Mouse (Mus musculus): ENCODE data around the gene Slc1a1.

Gene Slc1a1

DNA sequence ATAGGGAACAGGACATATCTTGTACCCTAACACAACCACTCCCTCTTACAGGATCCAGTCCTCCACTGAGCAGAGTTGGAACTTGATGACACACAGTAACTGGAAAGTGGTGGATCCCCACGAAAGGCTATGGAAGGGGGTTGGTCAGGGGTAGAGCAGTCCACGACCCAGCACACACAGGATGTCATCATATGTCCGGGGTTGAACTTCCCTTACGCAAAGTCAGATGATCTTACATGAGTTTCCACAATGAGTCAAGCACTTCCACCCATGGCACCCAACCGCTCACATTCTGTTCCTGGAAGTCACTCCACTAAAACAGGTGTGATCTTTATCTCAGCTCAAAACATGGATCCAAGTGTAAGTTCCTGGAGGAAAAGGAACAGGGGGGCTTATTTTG lies 83.0 kb downstream of the Slc1a1 start:
- no peak for DNase-seq

DNA sequence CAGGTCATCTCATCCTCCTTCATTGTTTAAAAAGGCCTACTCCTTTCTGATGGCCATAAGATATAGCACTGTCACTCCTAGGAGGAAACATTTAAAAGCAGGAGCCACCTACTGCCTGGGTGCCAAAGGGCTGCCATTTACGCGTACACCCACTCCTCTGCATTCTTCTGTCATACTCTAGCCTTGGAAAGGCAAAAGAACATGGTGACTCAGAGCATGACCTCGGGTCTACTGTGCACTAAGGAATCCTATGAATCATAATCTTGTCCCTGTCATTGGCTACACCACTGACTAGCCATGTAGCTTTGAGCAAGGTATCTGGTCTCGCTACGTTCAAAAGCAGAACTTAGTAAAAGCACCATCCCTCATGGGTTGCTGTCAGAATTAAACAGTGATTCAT lies 91.5 kb downstream of the Slc1a1 start:
- no peak for DNase-seq

- DNase-seq = no peak
These were observed 92.5 kb downstream of the Slc1a1 start for GRCm38 (mm10) chr19:28927396-28927795.

GRCm38 (mm10) chr19:28929034-28929433 lies 94.2 kb downstream of the Slc1a1 start:
- no peak for DNase-seq

DNA sequence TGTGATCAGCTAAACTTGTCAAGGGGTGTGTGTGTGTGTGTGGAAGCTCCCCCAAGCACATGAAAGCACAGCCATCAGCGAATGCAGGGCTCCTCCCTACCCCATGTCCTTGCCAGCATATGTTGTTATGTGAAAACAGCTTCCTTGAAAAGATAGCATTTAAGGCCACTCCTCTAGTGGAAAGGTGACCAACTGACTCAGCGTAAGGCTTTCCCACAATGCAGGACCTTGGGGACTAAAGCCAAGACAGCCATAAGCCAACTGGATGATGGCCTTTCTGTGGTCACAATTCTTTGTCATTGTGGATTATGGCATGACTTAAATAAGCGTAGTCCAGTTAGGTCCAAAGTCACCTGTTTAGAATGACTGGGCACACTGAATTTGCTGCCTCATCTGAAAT lies 100.0 kb downstream of the Slc1a1 start:
- DNase-seq = no peak

GRCm38 (mm10) chr19:28940135-28940874 lies 105.5 kb downstream of the Slc1a1 start:
- no peak for DNase-seq

DNA sequence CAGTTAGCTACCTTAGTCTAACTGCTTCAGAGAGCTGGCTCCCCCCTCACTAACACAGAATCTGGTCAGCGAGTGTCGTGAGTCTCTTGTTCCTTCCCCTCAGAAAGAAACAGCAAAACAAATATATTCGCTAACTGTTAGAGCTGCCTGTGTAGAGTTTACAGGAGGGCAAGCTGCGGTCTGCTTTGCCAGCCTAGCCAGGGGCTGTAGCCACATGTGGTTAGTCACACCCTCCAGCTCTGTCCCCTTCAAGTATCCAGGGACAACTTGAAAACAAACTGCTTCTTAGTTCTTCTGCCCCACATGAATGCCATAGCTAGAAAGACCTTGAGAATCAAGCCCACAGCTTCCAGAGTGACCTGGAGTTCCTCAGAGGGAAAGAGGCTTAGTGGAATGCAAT lies 106.4 kb downstream of the Slc1a1 start:
- no peak for DNase-seq

- DNase-seq = peak in 1 of 2 experiments; percentile 6
These were observed 111.9 kb downstream of the Slc1a1 start for GRCm38 (mm10) chr19:28946782-28947181.

DNA sequence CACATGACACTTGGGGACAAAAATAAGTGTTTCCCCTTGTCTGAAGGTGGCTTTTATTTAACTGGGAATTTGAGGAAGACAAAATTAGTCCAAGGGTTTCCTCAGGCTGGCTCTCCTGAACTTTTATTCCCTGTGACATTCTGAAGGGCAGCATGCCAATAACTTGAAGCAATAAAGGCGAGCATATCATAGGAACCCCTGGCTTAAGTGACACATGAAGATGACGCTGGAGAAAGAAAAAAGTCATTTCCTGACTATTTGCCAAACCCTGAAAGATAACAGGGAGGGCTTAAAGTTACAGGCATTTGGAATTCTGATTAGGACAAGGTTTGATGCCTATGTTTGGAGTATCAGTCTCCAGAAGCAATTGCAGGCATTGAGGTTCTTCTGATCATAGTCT lies 112.5 kb downstream of the Slc1a1 start:
- no peak for DNase-seq

GRCm38 (mm10) chr19:28951251-28951650 lies 116.4 kb downstream of the Slc1a1 start:
- DNase-seq = no peak

DNA sequence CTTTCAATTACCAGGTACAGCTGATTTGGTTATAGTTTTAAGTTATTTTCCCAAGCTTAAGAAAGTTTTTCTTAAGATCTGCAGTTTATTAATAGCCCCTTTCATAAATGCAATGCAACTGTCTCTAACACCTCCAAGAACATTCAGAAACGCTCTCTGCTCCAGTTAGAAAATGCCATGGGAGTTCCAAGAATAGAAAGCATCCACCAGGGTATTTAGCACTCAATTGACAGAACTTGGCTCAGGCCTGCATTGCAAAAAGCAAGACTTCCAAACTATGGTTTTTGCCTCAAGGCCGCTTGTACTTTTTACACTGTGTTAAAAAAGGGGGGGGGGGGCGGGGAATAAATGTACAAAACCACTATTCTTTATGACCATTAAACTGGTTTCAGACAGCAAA lies 128.3 kb downstream of the Slc1a1 start:
- DNase-seq = peak in 1 of 2 experiments; percentile 11

DNA sequence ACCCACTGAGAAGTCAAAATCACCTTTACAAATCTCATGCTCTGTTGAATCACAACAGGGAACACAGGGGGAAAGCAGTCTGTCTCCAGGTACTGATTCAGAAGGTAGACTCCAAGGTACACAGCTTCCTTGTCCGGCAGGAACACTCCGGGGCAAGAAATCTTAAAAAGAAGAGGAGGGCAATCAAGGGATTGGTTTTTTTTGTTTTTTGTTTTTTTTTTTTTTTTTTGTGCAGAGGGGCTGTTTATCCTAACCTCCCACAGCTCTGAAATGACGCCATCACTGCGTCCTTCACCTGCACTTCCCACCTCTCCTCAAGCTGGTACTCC lies 128.6 kb downstream of the Slc1a1 start:
- no peak for DNase-seq

Measured in cerebellum, postnatal 25 days (tissue).